Mouse (Mus musculus): ENCODE results near the gene Ccsap. TPM values are rescaled to one million over a fixed set of nuclear protein-coding genes. Genes with fewer than 3 reads are reported as not detected.
"Not testable (repeated sequence)": the region's sequence is repeated elsewhere in the genome, so short reads cannot be mapped to it uniquely, and the experiment has no call there.

Ccsap gene
- polyA plus RNA-seq, 1 experiment from 2014 or later, result 6.4 TPM

DNA sequence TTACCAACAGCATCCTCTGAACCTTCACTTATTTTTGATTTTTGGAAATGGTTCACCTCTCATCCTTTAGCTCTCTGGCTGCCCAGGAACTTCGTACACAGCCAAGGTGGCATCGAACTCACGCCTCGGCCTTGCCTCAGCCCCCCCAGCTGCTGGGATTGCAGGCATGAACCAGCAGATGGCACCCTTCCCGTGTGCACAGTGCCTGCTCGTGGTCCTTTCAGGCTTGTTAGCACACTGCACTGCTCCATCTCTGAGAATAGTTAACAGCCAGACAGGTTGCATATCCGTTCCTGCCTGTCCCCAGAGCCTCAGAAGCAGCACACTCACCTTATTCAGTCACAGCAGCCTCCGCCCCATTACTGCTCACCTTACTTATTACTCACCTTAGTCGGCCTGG lies 34.0 kb downstream of the Ccsap start:
- no peak overlapping the region for H3K4me2 ChIP-seq
- H3K9ac ChIP-seq, result no peak overlapping the region
- no peak overlapping the region for H3K4me3 ChIP-seq
- no peak for ATAC-seq
- H3K4me1 ChIP-seq, result no peaks in the 10 kb centered on the region
- H3K9me3 ChIP-seq (replicated peaks), result no peaks in the 10 kb centered on the region; the same call in 1 of the 2 replicates
- H3K36me3 ChIP-seq (ENCODE audit: poor library complexity, severe bottlenecking), result peaks cover 89% of the 10 kb centered on the region
- H3K27ac ChIP-seq, result no peak overlapping the region
- no peaks in the 10 kb centered on the region for H3K27me3 ChIP-seq
- WGBS, result 64% methylated on average over 9 of the region's 9 CpGs

DNA sequence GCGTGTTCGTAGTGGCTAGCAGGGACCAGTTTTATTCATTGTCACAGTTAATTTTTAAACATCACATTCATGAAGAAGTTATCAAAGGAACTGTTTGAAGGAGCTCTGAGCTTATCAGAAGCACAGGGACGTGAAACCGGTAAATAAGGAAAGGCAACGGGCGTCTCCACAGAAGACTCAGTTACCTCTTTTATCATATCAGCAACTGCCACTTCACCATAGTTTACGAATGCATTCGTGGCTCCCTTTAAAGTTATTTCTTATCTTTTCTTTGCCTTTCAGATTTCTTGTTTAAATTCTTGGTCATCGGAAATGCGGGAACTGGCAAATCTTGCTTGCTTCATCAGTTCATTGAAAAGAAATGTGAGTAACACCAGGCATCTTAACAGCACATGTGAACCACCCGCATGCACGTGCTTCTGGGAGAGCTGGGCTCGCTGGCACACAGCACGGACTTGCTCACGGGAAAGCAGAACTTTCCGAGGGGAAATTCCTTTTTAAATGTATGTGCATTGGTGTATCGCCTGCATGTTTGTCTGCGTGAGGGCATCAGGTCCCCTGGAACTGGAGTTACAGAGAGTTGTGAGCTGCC lies 36.4 kb downstream of the Ccsap start:
- no peak overlapping the region for H3K9ac ChIP-seq
- H3K36me3 ChIP-seq (ENCODE audit: poor library complexity, severe bottlenecking), result peaks cover 69% of the 10 kb centered on the region
- H3K4me2 ChIP-seq, result no peak overlapping the region
- H3K4me3 ChIP-seq, result no peak overlapping the region
- H3K27me3 ChIP-seq, result no peaks in the 10 kb centered on the region
- ATAC-seq, result no peak
- H3K4me1 ChIP-seq, result no peaks in the 10 kb centered on the region
- no peaks in the 10 kb centered on the region; the same call in 1 of the 2 replicates for H3K9me3 ChIP-seq (replicated peaks)
- 96% methylated on average over 18 of the region's 18 CpGs for WGBS
- no peak overlapping the region for H3K27ac ChIP-seq

DNA sequence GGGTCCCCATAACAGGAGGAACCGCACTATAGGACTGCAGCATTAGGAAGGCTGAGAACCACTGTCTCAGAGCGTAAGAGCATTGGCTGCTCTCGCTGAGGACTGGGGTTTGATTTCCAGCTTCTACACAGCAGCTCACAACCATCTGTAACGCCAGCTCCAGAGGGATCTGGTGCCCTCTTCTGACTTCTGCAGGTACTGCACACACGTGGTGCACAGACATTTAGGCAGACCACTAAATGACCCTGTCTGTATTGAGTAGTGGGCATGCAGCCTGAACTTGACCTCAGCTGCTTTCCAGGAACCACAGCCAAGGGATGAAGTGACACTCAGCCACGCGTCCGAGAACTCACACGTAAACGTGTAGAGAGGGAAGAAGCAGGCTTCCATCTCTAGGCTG lies 36.9 kb downstream of the Ccsap start:
- ATAC-seq, result no peak
- no peaks in the 10 kb centered on the region for H3K4me1 ChIP-seq
- H3K9ac ChIP-seq, result no peak overlapping the region
- H3K9me3 ChIP-seq (replicated peaks), result no peaks in the 10 kb centered on the region; the same call in 1 of the 2 replicates
- no peak overlapping the region for H3K27ac ChIP-seq
- H3K27me3 ChIP-seq, result no peaks in the 10 kb centered on the region
- H3K4me2 ChIP-seq, result no peak overlapping the region
- H3K36me3 ChIP-seq (ENCODE audit: poor library complexity, severe bottlenecking), result peaks cover 64% of the 10 kb centered on the region
- no peak overlapping the region for H3K4me3 ChIP-seq
- 95% methylated on average over 10 of the region's 10 CpGs for WGBS

DNA sequence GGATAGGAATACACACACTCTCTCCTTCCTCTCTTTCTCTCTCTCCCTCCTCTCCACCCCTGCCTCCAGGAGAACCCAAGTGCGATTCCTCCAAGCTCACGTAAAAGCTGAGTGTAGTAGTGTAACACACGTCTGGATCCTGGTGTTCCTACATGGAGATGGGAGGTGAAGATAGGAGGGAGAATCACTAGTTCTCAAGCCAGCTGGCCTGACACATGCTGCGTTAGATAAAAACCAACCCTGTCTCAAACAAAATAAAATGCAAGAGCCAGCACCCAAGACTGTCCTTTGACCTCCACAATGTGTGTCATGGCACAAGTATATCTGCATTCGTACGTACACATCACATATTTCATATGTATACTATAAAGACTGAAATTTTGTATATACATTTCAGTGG lies 39.2 kb downstream of the Ccsap start:
- Histone ChIP-seq H3K4me1 (no peaks in the 10 kb centered on the region), H3K27ac (no peak overlapping the region), H3K36me3 (ENCODE audit: poor library complexity, severe bottlenecking) (peaks cover 60% of the 10 kb centered on the region), H3K4me2 (no peak overlapping the region), H3K9ac (no peak overlapping the region), H3K9me3 (replicated peaks) (no peaks in the 10 kb centered on the region; the same call in 1 of the 2 replicates), H3K4me3 (no peak overlapping the region), H3K27me3 (no peaks in the 10 kb centered on the region)
- WGBS, result 96% methylated on average over 6 of the region's 6 CpGs
- ATAC-seq, result no peak

DNA sequence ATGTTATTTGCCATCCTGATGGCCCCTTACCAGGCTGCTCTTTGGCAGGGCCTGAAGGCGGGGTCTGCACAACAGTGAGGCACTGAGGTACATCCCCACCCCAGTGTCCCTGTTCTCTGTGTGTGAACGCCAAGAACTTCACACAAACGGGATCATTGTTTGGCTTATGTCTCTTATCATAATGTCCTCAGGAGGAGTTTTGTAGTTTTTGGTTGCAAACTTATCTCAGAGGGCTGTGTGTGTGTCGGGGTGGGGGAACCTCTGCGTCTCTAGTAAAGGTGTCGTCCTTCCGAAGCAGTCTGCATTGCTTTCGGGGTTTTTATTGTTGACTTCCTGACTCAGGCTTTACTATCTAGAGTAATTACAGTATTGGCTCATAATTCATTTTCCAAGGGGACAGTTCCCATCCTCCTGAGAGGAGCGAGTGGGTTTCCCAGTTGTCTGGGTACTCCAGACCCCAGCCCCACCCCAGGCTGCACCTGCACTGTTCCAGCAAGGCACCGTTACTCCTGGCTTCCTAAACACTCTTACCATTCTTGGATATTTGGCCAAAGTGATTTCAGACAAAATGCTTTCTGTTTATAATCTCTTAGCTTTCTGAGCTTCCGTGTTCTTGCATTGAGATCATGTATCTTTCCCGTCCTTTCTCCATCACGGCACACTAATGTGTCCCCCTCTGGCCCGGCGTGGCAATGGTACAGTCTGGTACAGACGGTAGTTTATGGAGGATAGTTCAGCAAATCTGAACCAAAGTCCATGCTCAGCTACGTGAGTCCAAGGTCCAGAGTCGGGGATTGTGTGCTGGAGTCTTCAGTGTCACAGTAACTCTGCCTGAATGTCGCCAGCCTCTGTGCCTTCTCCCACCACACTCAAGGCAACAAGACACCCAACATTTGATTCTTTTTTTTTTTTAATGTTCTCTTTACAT lies 40.1 kb downstream of the Ccsap start:
- WGBS, result 93% methylated on average over 19 of the region's 19 CpGs
- Histone ChIP-seq H3K9me3 (replicated peaks) (no peaks in the 10 kb centered on the region; the same call in 1 of the 2 replicates), H3K4me3 (no peak overlapping the region), H3K36me3 (ENCODE audit: poor library complexity, severe bottlenecking) (peaks cover 57% of the 10 kb centered on the region), H3K4me1 (no peaks in the 10 kb centered on the region), H3K27me3 (no peaks in the 10 kb centered on the region), H3K4me2 (no peak overlapping the region), H3K27ac (no peak overlapping the region), H3K9ac (no peak overlapping the region)
- no peak for ATAC-seq

DNA sequence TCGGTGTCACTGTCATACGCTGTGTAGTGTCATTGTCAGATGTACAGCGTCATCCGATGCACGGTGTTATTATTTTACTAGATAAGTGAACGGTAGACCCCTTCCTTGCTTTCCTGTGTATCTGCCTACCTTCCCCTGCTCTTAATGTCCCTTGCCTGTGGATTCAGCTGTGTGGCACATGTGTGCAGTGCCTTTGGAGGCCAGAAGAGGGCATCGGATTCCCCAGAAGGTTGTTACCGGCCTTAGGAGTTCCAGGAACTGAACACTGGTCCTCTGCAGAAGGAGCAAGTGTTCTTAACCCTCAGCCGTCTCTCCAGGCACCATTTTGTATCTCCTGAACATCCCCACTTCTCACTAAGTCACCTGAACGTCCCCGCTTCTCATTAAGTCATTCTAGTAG lies 42.3 kb downstream of the Ccsap start:
- Histone ChIP-seq H3K4me2 (no peak overlapping the region), H3K4me1 (0 out of 2 replicates have a peak, but pooled peaks cover 3% of the 10 kb centered on the region), H3K27ac (no peak overlapping the region), H3K9me3 (replicated peaks) (no peaks in the 10 kb centered on the region; the same call in 1 of the 2 replicates), H3K36me3 (ENCODE audit: poor library complexity, severe bottlenecking) (peaks cover 47% of the 10 kb centered on the region), H3K27me3 (no peaks in the 10 kb centered on the region), H3K4me3 (no peak overlapping the region), H3K9ac (no peak overlapping the region)
- no peak for ATAC-seq
- WGBS, result 94% methylated on average over 11 of the region's 11 CpGs

DNA sequence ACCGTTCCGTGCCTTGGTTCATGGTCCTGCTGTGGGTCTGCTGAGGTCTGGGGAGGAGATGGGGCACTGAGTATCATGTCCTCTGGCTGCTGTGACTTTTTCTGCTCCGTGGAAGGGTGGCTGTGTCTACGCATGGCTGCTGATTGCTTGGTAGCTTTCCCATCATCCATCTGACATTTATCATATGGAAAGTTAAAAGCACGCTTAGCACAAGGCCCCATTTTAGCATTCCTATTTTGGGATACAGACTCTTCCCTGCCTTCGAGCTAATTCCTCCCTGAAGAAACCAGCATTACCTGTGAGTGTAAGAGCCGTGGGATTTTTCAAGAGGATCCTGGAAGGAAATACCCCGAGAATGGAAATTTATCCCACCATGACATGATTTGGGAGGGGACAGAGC lies 43.1 kb downstream of the Ccsap start:
- H3K27me3 ChIP-seq, result no peaks in the 10 kb centered on the region
- WGBS, result 92% methylated on average over 8 of the region's 8 CpGs
- no peak overlapping the region for H3K27ac ChIP-seq
- H3K4me3 ChIP-seq, result no peak overlapping the region
- no peak overlapping the region for H3K9ac ChIP-seq
- H3K4me1 ChIP-seq, result 0 out of 2 replicates have a peak, but pooled peaks cover 3% of the 10 kb centered on the region
- ATAC-seq, result no peak
- H3K36me3 ChIP-seq (ENCODE audit: poor library complexity, severe bottlenecking), result peaks cover 43% of the 10 kb centered on the region
- no peak overlapping the region for H3K4me2 ChIP-seq
- H3K9me3 ChIP-seq (replicated peaks), result no peaks in the 10 kb centered on the region

DNA sequence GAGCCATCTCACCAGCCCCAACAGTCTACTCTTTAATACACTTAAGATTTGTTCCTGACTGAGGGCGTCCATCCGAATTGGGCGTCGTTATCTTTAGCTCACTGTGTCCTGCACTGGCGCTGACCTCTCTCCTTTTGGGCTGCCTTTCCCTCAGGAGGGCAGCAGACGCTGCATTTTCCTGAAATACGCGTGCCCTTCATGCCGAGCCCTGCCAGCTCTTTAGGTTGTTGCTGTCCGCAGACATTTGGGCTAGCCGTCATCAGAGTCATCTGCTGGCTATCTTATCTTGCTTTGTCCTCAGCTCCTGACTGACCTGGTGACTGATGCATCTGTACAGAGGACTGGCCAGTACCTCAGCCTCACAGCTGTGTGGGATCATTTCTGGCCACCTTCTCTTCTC lies 44.7 kb downstream of the Ccsap start:
- no peak overlapping the region for H3K4me2 ChIP-seq
- 83% methylated on average over 11 of the region's 11 CpGs for WGBS
- no peak overlapping the region for H3K4me3 ChIP-seq
- peaks cover 33% of the 10 kb centered on the region for H3K36me3 ChIP-seq (ENCODE audit: poor library complexity, severe bottlenecking)
- no peak overlapping the region for H3K9ac ChIP-seq
- H3K9me3 ChIP-seq (replicated peaks), result no peaks in the 10 kb centered on the region
- no peak for ATAC-seq
- no peak overlapping the region for H3K27ac ChIP-seq
- H3K27me3 ChIP-seq, result no peaks in the 10 kb centered on the region
- 0 out of 2 replicates have a peak, but pooled peaks cover 3% of the 10 kb centered on the region for H3K4me1 ChIP-seq

DNA sequence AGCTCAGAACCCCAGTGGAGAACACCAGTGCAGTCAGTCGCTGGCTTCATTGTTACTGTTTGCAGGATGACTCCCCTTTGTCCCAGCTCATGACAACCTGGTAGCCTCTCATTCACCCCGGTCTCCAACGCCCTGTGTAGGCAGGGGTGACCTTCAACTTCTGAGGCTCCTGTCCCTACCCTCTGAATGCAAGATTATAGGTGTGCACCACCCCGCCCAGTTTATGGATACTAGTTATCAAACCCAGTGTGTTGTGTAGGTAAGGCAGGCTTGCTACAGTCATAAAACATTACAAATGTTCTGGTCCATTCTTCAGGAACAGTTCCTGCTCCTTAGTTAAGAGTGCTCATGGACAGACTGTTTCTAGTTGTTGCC lies 46.1 kb downstream of the Ccsap start:
- H3K4me1 ChIP-seq, result peaks cover 5% of the 10 kb centered on the region; the same call in 1 of the 2 replicates
- ATAC-seq, result no peak
- H3K27ac ChIP-seq, result no peak overlapping the region
- no peak overlapping the region for H3K4me2 ChIP-seq
- no peak overlapping the region for H3K4me3 ChIP-seq
- H3K9ac ChIP-seq, result no peak overlapping the region
- H3K36me3 ChIP-seq (ENCODE audit: poor library complexity, severe bottlenecking), result peaks cover 35% of the 10 kb centered on the region
- no peaks in the 10 kb centered on the region for H3K27me3 ChIP-seq
- no peaks in the 10 kb centered on the region for H3K9me3 ChIP-seq (replicated peaks)
- 89% methylated on average over 4 of the region's 4 CpGs for WGBS

DNA sequence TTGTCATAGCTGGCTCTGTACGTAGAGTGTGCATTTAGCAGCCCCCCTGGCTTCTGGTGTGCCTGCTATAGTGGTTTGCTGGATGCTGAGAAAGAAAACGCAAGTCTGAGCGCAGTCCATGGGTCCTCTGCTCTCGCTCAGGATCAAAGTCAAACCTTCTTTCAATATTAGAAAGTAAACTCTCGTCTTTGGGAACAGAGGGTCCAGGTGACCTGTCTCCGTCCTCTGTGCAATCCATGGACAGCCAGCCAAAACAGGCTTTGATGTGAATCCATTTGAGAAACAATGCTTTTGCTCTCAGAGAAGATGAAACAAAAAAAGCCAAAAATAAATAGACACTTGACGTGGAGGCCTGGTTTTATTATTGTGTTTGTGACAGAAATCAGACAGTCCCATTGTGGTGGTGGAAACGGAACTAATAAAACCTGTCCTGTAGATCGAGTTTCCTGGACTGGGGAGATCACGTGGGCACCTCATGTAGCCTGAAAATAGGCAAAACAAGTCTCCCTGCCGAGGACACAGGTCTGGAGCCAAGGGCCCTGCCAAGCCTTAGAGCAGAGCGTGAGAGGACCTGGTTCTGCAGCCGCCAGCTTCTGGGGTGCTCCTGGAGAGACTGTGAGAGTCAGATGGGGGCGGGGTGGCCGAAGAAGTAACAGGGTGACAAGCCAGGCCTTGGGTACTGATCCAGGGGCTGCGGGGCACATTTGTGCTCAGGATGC lies 46.7 kb downstream of the Ccsap start:
- H3K9me3 ChIP-seq (replicated peaks), result no peaks in the 10 kb centered on the region
- WGBS, result 80% methylated on average over 16 of the region's 16 CpGs

DNA sequence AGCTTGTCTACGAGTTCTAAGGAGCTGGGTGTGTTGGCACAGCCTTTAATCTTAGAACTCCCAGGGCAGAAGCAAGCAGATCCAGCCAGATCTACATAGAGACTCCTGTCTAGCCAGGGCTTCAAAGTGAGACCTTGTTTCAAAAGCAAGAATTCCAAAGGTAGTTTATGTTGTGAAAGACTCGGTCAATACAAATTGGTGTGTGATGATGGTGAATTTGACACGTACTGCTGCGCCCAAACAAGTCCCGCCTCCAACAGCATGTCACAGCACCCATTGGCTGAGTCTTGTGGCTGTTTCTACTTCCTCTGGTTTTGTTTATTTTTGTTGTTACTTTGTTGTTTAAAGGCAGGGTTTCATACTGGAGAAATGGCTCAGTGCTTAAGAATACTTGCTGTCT lies 47.8 kb downstream of the Ccsap start:
- Histone ChIP-seq H3K36me3 (ENCODE audit: poor library complexity, severe bottlenecking) (peaks cover 30% of the 10 kb centered on the region), H3K27me3 (no peaks in the 10 kb centered on the region), H3K4me3 (no peak overlapping the region), H3K4me2 (no peak overlapping the region), H3K9ac (no peak overlapping the region), H3K4me1 (peaks cover 21% of the 10 kb centered on the region), H3K9me3 (replicated peaks) (no peaks in the 10 kb centered on the region), H3K27ac (no peak overlapping the region)
- WGBS, result 89% methylated on average over 5 of the region's 5 CpGs
- ATAC-seq, result no peak

More for the DNA sequence above, 46.7 kb downstream of the Ccsap start:
- peaks cover 36% of the 10 kb centered on the region for H3K36me3 ChIP-seq (ENCODE audit: poor library complexity, severe bottlenecking)
- peaks cover 10% of the 10 kb centered on the region; the same call in 1 of the 2 replicates for H3K4me1 ChIP-seq
- no peak for ATAC-seq
- H3K27ac ChIP-seq, result no peak overlapping the region
- H3K9ac ChIP-seq, result no peak overlapping the region
- H3K27me3 ChIP-seq, result no peaks in the 10 kb centered on the region
- H3K4me2 ChIP-seq, result no peak overlapping the region
- H3K4me3 ChIP-seq, result no peak overlapping the region

DNA sequence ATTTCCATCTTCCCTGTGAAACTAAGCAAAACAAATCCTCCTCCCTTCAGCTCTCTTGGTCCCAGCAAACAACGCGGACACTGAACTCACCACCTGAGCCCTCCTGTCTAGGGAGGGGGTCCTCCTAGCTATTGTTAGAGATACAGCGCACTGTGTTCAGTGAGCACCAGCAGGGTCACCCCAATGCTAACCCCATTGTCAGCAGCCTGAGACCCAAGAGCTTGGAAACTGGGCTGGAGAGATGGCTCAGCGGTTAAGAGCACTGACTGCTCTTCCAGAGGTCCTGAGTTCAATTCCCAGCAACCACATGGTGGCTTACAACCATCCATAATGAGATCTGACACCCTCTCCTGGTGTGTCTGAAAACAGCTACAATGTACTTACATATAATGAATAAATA lies 50.7 kb downstream of the Ccsap start:
- not testable (repeated sequence) for ATAC-seq; H3K4me3 ChIP-seq; H3K9ac ChIP-seq; H3K4me2 ChIP-seq; H3K27ac ChIP-seq; H3K9me3 ChIP-seq (replicated peaks); H3K27me3 ChIP-seq; H3K36me3 ChIP-seq (ENCODE audit: poor library complexity, severe bottlenecking)
- 87% methylated on average over 4 of the region's 4 CpGs for WGBS
- peaks cover 36% of the 10 kb centered on the region for H3K4me1 ChIP-seq
